Mouse (Mus musculus) layer of hippocampus, adult 18-20 months (tissue): ENCODE results near the gene Map7. TPM values are rescaled to one million over a fixed set of nuclear protein-coding genes. Genes with fewer than 3 reads are reported as not detected.

ENCODE experiments used
- DNase-seq, 2 experiments: peaks; one replicate each; pipeline ENCODE4 v3.0.0; 2022; ENCODE audit warnings: low spot score in 2 of 2
- total RNA-seq, 2 experiments: library from RNA; stranded (reverse); gene quantifications; 2 replicates each; pipeline ENCODE4 v1.2.3; 2021

Gene Map7
- total RNA-seq, 2 experiments from 2014 or later, result 117 to 134 TPM

- DNase-seq, result no peak
Measured at GRCm38 (mm10) chr10:20185264-20185663, 37.0 kb downstream of the Map7 start.

- no peak for DNase-seq
Measured at GRCm38 (mm10) chr10:20185806-20186205, 37.5 kb downstream of the Map7 start.

GRCm38 (mm10) chr10:20186800-20187273 lies 38.6 kb downstream of the Map7 start:
- no peak for DNase-seq

GRCm38 (mm10) chr10:20190139-20190747 lies 42.0 kb downstream of the Map7 start:
- DNase-seq, result no peak

GRCm38 (mm10) chr10:20194847-20195540 lies 46.7 kb downstream of the Map7 start:
- DNase-seq, result no peak

- DNase-seq, result no peak
Measured at GRCm38 (mm10) chr10:20197039-20197438, 48.8 kb downstream of the Map7 start.

GRCm38 (mm10) chr10:20198968-20199737 lies 50.9 kb downstream of the Map7 start:
- no peak for DNase-seq

GRCm38 (mm10) chr10:20201236-20201635 lies 53.0 kb downstream of the Map7 start:
- no peak for DNase-seq

GRCm38 (mm10) chr10:20202171-20202570 lies 53.9 kb downstream of the Map7 start:
- DNase-seq, result no peak

- DNase-seq, result peak in 1 of 2 experiments; percentile 60
Measured at GRCm38 (mm10) chr10:20202818-20203217, 54.5 kb downstream of the Map7 start.

- DNase-seq, result no peak
Measured at GRCm38 (mm10) chr10:20203502-20203901, 55.2 kb downstream of the Map7 start.

GRCm38 (mm10) chr10:20204696-20205431 lies 56.6 kb downstream of the Map7 start:
- DNase-seq, result no peak

- no peak for DNase-seq
Measured at GRCm38 (mm10) chr10:20206966-20207365, 58.7 kb downstream of the Map7 start.

- DNase-seq, result no peak
Measured at GRCm38 (mm10) chr10:20209609-20210341, 61.5 kb downstream of the Map7 start.

GRCm38 (mm10) chr10:20214418-20214817 lies 66.1 kb downstream of the Map7 start:
- DNase-seq, result no peak

- DNase-seq, result no peak
Measured at GRCm38 (mm10) chr10:20216982-20217381, 68.7 kb downstream of the Map7 start.

GRCm38 (mm10) chr10:20218866-20219265 lies 70.6 kb downstream of the Map7 start:
- DNase-seq, result no peak

GRCm38 (mm10) chr10:20219538-20219937 lies 71.3 kb downstream of the Map7 start:
- no peak for DNase-seq

- DNase-seq, result no peak
Measured at GRCm38 (mm10) chr10:20220443-20221071, 72.3 kb downstream of the Map7 start.

GRCm38 (mm10) chr10:20222011-20222410 lies 73.7 kb downstream of the Map7 start:
- no peak for DNase-seq
